Mouse (Mus musculus) lung, adult 2 months (tissue): ENCODE measurements around the gene Lmo1. TPM values are rescaled to one million over a fixed set of nuclear protein-coding genes. Genes with fewer than 3 reads are reported as not detected.

Experiments
- DNase-seq: peaks from one replicate; pipeline ENCODE4 v3.0.0; 2022
- H3K4me1 ChIP-seq: fragments of 200-500 bp; 2 replicates; pipeline ENCODE4 v1.6.1; 2011; ENCODE audit warnings: low read length; ENCODE audit not compliant: control insufficient read depth, insufficient read depth
- H3K4me3 ChIP-seq: fragments of 200-500 bp; replicated peaks from 2 replicates; pipeline ENCODE3; 2011; ENCODE audit warnings: low read depth, mild to moderate bottlenecking, control low read depth, low read length; ENCODE audit errors: extremely low read depth
- CTCF ChIP-seq: fragments of 200-500 bp; IDR thresholded peaks from 2 replicates; pipeline ENCODE4 v1.5.1; 2011; ENCODE audit warnings: mild to moderate bottlenecking, low read length, control low read depth; ENCODE audit not compliant: insufficient read depth
- POLR2A ChIP-seq: fragments of 200-500 bp; IDR thresholded peaks from 2 replicates; pipeline ENCODE4 v1.6.1; 2011; ENCODE audit warnings: low read depth, mild to moderate bottlenecking, control low read depth, low read length, borderline replicate concordance; ENCODE audit errors: extremely low read depth
- WGBS: fragments of 180-500 bp; shearing (Covaris S2); methylation state at CpG from one replicate; pipeline ENCODE4 v1.1.7; 2018; 5-methylcytosine and 5-hydroxymethylcytosine counted together
- polyA plus RNA-seq: library from polyadenylated mRNA; depleted of rRNA; stranded (reverse); fragments of >200 nt; gene quantifications from 2 replicates; pipeline ENCODE4 v1.2.3, GENCODE M21; 2012

Lmo1 gene
- polyA plus RNA-seq, 1 experiment, result 8.7 TPM

DNA sequence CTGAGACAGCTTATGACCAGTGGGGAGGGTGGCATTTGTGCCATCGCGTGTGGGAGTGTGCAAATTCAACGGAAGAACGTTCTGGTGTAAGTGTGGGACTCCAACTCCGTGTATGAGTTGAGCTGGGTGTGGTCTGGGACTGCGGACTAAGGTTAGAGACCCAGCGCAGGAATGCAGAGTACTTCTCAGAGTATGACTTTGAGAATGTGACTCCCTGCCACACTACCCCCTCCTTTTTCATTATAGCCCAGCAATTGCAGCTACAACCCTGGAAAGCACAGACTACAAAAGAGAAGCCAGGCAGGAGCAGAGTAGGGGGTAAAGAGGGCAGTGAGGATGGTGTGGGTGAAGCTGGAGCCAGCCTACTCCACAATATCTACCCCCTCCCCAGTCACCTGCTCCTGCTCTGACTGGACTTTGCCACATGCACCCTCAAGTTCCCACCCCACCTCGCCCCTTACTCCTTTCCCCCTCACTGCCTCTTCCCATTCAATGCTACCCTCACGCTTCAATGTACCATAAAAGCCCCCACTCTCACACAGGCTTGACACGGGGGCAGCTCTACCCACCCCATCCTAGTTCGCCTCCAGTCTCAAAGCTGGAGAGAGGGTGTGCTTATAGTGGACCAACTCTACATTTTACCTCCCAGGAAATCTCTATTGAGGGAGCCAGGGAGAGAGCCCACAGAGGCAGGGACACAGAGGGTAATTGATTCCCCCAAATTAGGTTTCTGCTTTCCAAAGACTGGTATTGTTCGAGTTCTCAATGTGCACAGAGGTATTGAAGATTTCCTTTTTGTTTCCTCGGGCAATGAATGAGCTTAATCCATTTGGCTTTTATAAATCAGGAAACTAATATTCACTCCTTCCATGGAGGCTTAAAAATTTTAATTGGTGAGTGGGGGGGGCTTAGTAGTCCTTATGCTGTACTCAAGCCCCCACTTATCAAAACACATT lies 941 bp upstream of the Lmo1 start:
- peaks cover 2% of the 10 kb centered on the region; the same call in 1 of the 2 replicates for H3K4me1 ChIP-seq
- WGBS, result 34% methylated on average over 13 of the region's 13 CpGs
- no peak overlapping the region for H3K4me3 ChIP-seq
- TF ChIP-seq POLR2A (no peak), CTCF (no peak)
- DNase-seq, result no peak

DNA sequence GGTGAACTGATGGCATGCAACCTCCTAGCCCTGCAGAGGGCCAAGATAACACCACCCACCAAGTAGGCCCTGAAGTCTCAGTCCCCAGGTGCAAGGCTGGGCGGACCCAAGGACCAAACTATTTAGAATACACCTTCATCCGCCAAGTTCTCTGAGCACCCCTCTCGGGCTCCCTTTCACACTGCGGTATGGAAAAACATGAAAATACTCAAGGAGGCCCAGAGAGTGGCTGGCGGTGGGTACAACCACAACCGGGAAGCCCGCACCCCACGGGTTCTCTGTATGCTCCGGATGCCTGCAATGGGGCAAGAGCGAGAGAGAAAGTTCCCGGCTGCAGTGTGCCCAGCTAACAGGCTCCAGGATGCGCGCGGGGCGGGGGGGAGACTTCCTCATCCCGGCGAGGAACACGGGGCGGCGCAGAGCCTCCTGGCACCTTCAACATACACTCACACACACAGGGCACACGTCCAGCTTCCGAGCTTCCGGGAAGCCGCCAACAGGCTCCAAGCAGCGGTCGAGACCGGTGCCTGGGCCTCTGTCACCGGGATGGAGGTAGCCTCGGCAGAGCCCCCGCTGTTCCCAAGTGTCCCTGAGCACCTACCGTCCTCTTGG lies 564 bp downstream of the Lmo1 start:
- TF ChIP-seq POLR2A (no peak), CTCF (no peak)
- peak overlapping the region; percentile 31 for H3K4me3 ChIP-seq
- 5% methylated on average over 31 of the region's 31 CpGs for WGBS
- no peak for DNase-seq
- peaks cover 2% of the 10 kb centered on the region; the same call in 1 of the 2 replicates for H3K4me1 ChIP-seq

DNA sequence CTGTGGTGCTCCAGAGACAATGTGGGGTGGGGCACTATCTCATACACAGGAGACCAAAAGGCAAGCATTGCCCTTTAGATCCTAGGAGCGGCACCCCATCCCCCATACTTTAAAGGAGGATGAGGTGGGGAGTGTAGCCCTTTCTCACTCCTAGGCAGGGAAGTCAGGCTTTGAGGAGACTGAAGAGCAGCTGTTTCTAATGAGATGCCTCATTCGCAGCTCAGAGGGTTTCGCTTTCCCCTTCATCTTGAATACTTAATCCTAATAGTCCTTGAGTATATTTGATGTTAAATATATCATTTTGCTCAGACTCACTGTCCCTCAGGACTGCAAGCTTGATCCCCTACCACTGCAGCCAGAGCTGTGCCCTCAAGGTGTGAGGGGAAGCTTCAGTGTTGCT lies 3.1 kb downstream of the Lmo1 start:
- 68% methylated on average over 3 of the region's 3 CpGs for WGBS

DNA sequence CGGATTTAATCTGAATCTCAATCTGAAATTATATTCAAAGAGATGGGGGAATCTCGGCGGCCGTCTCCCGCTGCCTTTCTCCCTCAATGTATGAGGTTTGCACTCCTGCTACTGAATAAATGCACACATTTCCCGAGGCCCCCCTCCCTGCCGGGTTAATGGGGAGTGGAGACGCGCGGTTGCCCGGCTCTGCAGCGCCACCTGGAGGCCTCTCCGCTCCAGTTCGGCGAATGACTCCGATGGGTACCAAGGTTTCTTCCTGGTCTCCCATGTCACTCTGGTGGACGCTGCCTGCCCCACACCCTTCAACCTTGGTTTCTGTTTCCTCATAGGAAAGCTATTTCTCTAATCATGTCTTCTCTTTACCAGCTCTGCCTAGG lies 4.6 kb downstream of the Lmo1 start:
- WGBS, result 1% methylated on average over 17 of the region's 17 CpGs
- H3K4me3 ChIP-seq, result no peak overlapping the region
- DNase-seq, result peak; percentile 74
- H3K4me1 ChIP-seq, result peaks cover under 1% of the 10 kb centered on the region
- peak; percentile 57 for TF ChIP-seq CTCF
- no peak for TF ChIP-seq POLR2A

More for the DNA sequence above, 3.1 kb downstream of the Lmo1 start:
- DNase-seq, result no peak
- Histone ChIP-seq H3K4me1 (peaks cover 2% of the 10 kb centered on the region), H3K4me3 (no peak overlapping the region)
- TF ChIP-seq POLR2A (no peak), CTCF (no peak)

DNA sequence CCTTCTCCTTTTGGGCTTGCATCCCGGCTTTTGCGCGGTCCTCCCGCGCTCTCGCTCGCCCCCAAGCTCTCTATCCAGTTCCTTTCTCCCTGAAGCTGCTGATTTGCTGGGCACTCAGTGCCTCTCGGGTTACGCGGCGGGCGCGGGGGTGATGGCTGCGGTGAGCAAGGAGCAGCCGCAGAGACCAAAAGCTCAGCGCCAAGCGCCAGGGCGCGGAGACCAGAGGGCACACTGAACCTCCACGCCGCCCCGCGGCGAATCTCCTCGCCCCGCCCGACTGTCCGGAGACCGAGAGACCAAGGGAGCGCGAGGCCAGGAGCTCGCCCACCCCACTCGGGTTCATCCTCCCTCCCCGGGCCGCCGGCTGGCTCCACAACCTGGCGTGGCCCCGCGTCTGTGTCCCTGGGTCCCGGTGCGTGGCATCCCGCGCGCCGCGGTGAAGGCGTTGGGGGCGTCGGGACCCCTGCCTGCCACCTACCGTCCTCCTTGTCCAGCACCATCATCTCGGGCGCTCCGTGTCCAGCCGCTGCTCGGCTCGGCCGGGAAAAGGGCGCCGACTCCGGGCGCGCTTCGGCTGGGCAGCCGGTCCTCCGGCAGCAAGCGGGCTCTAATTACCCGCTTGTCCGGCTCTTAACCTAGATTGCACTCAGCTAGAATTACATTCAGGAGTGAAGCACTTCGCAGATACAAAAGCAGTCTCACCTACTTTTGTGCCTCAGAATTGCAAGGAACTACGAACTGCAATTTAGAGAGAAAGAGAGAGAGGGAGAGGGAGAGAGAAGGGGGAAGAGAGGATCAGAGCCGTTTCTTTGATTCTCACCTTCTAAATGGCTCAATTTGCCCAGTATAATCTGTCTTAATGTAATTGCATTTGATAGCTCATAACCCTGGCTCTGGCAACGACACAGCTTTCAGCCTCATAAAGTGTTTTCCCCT lies 5.2 kb downstream of the Lmo1 start:
- WGBS, result 2% methylated on average over 72 of the region's 72 CpGs
- DNase-seq, result no peak
- no peaks in the 10 kb centered on the region; the same call in 1 of the 2 replicates for H3K4me1 ChIP-seq
- no peak overlapping the region for H3K4me3 ChIP-seq
- no peak for TF ChIP-seq CTCF
- TF ChIP-seq POLR2A, result no peak

DNA sequence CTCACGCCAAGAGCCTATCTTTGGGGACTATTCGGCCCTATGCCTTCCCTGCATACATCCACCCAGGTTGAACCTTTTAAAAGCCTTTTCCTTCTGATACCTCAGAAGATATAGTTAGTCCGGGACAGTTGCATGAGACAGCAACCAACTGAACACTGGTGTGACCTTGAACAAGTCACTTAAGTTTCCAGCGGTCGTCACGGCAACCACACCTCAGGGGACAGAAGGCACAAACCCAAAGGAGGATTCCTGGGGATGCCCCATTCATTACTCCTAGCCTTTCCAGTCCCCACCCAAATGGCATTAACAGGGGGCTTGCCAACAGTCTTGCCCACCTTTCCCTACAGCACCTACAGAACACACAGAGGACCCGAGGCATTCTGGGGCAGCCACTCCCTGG lies 6.3 kb downstream of the Lmo1 start:
- no peak for TF ChIP-seq CTCF
- TF ChIP-seq POLR2A, result no peak
- no peaks in the 10 kb centered on the region; the same call in 1 of the 2 replicates for H3K4me1 ChIP-seq
- 89% methylated on average over 7 of the region's 7 CpGs for WGBS
- no peak for DNase-seq
- no peak overlapping the region for H3K4me3 ChIP-seq

DNA sequence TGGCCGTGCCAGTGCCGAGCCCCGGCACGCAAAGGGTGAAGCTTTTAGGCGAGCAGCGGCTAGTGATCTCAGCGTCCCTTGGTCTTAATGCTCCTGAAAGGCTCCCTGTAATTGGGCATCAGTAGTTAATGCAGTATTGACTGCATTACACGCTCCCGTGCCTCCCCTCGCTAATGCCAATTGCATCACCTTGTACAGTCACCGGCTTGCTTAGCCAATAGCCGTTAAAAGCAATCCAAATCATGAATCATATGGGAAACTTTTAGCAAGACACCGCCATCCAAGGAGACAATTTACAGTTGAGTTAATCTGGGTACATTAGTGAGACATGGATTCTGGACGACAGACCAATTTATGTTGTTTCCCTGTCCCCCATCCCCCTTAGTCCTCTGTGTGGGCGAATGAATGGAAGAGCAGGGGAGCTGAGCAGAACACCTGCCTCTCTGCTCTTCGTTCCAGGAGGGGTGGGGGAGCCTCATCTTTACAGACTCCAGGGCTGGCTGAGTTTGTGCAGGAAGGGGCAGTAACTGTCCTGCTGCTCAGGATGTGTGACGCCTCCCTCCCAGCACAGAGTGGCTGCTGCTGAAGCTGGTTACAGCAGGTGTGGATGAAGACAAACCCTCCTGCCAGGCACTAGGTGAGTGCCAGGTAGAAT lies 8.9 kb downstream of the Lmo1 start:
- WGBS, result 81% methylated on average over 17 of the region's 17 CpGs

DNA sequence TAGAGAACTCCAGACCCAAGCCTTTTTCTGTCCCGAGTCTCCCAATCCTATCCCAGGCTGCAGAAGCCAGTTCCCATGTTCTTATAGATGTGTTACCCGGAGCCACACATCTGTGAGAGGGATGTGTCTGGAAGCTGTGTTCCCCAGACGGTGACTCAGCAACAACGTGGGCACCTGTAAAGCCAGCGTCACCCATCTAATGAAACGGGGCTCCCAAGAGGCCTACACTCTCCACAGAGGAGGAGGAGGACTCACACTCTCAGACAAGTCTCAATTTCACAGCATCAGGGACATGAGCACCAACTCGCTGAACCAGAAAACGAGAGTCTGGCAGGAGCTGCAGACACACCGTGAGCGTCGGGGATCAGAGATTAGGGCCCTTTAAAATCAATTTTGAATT lies 20.7 kb downstream of the Lmo1 start:
- no peaks in the 10 kb centered on the region for H3K4me1 ChIP-seq
- H3K4me3 ChIP-seq, result no peak overlapping the region
- DNase-seq, result no peak
- WGBS, result 74% methylated on average over 11 of the region's 11 CpGs
- TF ChIP-seq CTCF (no peak), POLR2A (no peak)

More for the DNA sequence above, 8.9 kb downstream of the Lmo1 start:
- no peak overlapping the region for H3K4me3 ChIP-seq
- H3K4me1 ChIP-seq, result no peaks in the 10 kb centered on the region; the same call in 1 of the 2 replicates
- no peak for DNase-seq
- TF ChIP-seq POLR2A (no peak), CTCF (no peak)
